In the genomic region with DNA sequence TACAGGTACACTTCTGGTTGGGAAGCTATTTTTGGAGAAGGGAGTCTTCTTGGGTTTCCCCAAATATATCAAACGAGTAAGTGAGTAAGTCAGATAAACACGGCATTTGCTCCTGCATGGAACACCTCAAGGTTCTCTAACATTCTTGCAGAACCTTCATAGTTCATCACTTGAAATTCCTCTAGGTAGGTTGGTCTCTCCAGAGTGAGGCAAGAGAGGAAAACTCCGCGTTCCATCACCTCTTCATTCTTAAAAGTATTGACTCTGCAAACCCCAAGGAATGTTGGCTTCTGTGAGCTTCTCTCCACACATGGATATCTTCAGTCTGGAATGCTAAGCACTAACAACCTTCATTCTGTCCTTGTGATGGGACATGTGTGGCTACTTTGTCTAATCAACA, we compare ENCODE assay signal across 20 mouse cellular contexts.
"Had no signal": no experiment of that assay in that cellular context is flagged by ENCODE, and none has a peak within 500 bp of the region (broad histone marks: within the 10 kb centered on the region; RNA-seq: fewer than 3 reads in every experiment).

No protein-coding gene starts in this region.

- H3K4me1 ChIP-seq: limb, embryonic 15.5 days; neural tube, embryonic 13.5 days; stomach, embryonic 15.5 days had no signal

- H3K4me3 ChIP-seq: limb, embryonic 12.5 days; limb, embryonic 15.5 days; midbrain, embryonic 12.5 days; myocyte; neural tube, embryonic 13.5 days; stomach, embryonic 15.5 days had no signal

- H3K9ac ChIP-seq: limb, embryonic 12.5 days; limb, embryonic 15.5 days; liver, embryonic 14.5 days; liver, postnatal 0 days; midbrain, embryonic 12.5 days; neural tube, embryonic 13.5 days; stomach, embryonic 15.5 days had no signal

- H3K4me2 ChIP-seq: limb, embryonic 12.5 days; limb, embryonic 15.5 days; liver, embryonic 11.5 days; midbrain, embryonic 12.5 days; neural tube, embryonic 13.5 days; stomach, embryonic 15.5 days had no signal

- H3K9me3 ChIP-seq: limb, embryonic 12.5 days; limb, embryonic 15.5 days; midbrain, embryonic 12.5 days; neural tube, embryonic 13.5 days; stomach, embryonic 15.5 days had no signal

- H3K27me3 ChIP-seq: limb, embryonic 12.5 days; limb, embryonic 15.5 days; midbrain, embryonic 12.5 days; neural tube, embryonic 13.5 days; stomach, embryonic 15.5 days had no signal

- H3K27ac ChIP-seq: limb, embryonic 12.5 days; limb, embryonic 15.5 days; liver, embryonic 14.5 days; midbrain, embryonic 12.5 days; neural tube, embryonic 13.5 days; stomach, embryonic 15.5 days had no signal

- DNase-seq: kidney, adult 18-20 months; kidney, adult 9 months; kidney, postnatal 14 days; kidney, postnatal 4 days; left cerebral cortex, postnatal 4 days; liver, postnatal 0 days; retina, postnatal 1 day; right cerebral cortex, postnatal 25 days; spleen, adult 18-20 months; thymus, postnatal 25 days had no signal

- H3K36me3 ChIP-seq: limb, embryonic 12.5 days; limb, embryonic 15.5 days; midbrain, embryonic 12.5 days; neural tube, embryonic 13.5 days; stomach, embryonic 15.5 days had no signal

- ATAC-seq: intestine, embryonic 16.5 days; liver, postnatal 0 days; midbrain, embryonic 16.5 days had no signal
